Mouse (Mus musculus) brain, embryonic 14.5 days (tissue): ENCODE data around the gene Parp3. TPM values are rescaled to one million over a fixed set of nuclear protein-coding genes. Genes with fewer than 3 reads are reported as not detected.
A peak's percentile ranks its signal among the peaks of the same experiment; 100 is the strongest.

ENCODE experiments used
- DNase-seq: peaks from one replicate; pipeline ENCODE4 v3.0.0-alpha.2; 2011; ENCODE audit warnings: low read depth
- CTCF ChIP-seq: fragments of 200-500 bp; IDR thresholded peaks from 2 replicates; pipeline ENCODE4 v1.5.1; 2012; ENCODE audit warnings: inconsistent platforms, mild to moderate bottlenecking, moderate library complexity, borderline replicate concordance; ENCODE audit not compliant: insufficient read depth, insufficient read length; ENCODE audit errors: extremely low read depth
- POLR2A ChIP-seq: fragments of 200-500 bp; IDR thresholded peaks from 2 replicates; pipeline ENCODE4 v1.6.1; 2012; ENCODE audit warnings: mild to moderate bottlenecking, inconsistent platforms, borderline replicate concordance; ENCODE audit not compliant: poor library complexity, insufficient read depth, insufficient read length, severe bottlenecking; ENCODE audit errors: extremely low read depth
- polyA plus RNA-seq: library from polyadenylated mRNA; depleted of rRNA; stranded (reverse); fragments of >200 nt; gene quantifications from 2 replicates; pipeline ENCODE4 v1.2.3, GENCODE M21; 2012

Gene Parp3
- polyA plus RNA-seq, 1 experiment: 1.4 TPM

DNA sequence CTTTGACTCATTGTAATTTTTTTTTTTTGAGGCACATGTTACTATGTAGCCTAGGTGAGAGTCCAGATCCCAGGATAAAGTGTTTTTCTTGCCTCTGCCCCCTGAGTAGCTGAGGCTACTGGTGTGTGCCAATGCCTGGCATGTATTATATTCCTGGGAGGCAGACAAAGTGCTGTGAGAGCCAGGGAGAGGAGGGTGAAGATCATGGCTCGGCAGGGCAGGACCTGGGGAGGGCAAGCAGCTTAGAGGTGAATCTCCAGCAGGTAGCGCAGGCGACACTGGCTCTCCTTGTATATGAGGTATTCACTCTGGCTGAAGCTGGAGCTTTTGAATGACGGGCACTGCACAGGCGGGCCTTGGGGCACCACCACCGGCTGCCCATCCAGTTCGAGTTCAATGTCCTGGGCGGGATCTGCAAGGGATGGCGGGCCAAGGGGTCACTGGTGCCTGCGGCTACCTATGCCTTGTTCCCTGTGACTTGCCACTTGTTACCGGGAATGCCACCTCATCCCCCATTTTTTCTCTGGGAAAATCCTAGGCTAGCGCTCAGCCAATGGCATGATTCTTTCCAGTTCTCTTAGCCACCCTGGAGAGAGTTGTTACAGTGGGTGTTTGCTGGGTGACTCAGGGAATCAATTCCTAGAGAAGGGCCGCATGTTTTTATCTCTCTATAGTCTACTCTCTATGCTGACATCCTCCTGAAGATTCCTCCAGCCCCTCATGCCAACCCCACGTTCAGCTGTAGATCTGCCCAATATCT is 5.6 kb downstream of the Parp3 start:
- TF ChIP-seq POLR2A (no peak), CTCF (no peak)
- no peak for DNase-seq

DNA sequence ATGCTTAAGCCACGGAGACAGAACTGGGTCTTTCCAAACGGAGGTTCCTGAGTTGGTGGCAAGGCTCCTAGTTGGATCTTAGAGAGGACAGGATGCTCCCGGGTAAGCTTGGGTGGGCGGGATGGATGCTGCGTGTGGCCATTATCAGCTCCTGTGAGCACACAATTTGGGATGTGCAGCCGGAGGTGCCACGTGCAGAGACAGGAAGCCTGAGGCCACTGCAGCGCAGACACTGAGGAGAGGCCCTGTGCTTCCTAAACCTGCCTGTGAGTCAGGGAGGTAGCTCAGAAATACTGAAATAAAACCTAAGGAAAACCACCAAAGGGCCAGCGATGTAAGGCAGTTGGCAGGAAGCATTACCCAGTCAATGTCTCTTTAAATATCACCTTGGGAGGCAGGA is 7.0 kb downstream of the Parp3 start:
- DNase-seq: no peak
- TF ChIP-seq CTCF (no peak), POLR2A (no peak)

DNA sequence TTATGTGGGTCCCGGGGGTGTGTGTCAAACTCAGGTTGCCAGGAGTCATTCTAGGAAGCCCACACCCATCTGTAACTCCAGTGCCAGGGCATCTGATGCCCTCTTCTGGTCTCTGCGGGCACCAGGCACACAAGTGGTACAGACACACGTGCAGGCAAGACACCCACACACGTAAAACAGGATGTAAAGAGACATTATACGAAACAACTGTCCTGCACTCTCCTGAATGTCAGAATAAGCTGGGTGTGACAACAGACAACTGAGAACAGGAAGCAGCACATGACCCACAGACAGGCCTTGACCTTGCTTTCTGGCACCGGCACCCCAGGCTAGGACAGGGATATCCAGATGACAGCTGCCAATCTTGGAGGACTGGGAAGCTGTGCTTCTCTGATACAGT is 7.4 kb downstream of the Parp3 start:
- DNase-seq: no peak
- TF ChIP-seq POLR2A (no peak), CTCF (no peak)

GRCm38 (mm10) chr9:106467746-106468145 is 9.0 kb downstream of the Parp3 start:
- DNase-seq: no peak
- no peak for TF ChIP-seq CTCF
- no peak for TF ChIP-seq POLR2A

- DNase-seq: no peak
- TF ChIP-seq POLR2A (no peak), CTCF (no peak)
Measured at GRCm38 (mm10) chr9:106466721-106467120, 10.0 kb downstream of the Parp3 start.

DNA sequence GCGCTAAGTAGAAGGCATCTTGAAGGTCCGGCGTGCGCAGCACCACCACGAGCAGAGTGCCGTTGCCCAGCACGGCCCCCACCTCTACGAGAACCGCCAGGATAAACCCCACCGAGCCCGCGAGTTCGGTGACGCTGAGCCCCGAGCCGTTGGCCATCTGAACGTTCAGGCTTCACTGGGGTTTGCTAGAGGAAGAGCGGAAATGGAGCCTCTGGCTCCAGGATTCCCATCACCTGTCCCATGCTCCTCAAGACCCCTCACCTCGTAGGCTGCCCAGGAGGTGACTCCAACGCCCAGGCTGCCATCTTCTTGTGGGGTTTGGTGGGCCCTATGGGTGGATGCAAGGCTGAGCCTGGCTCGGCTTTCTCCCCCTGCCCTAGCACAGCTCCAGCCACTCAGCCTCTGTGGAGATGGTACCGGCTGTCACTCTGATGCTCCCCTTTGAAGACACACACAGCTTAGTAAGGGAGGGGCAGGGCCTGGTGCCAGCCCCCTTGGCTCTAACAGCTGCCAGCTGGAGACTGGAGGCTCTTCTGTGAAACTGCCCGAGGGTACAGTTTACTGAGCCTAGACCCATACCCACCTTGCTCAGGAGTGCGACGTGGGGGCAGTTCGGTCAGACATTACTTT is 11.1 kb downstream of the Parp3 start, which contains the start of gene Gpr62:
TSS of gene Gpr62 (minus strand) at position 368 of the 630 bp plus-strand sequence.
- TF ChIP-seq POLR2A (no peak), CTCF (no peak)
- DNase-seq: peak; percentile 86

- TF ChIP-seq CTCF (no peak), POLR2A (no peak)
- DNase-seq: peak; percentile 89
Measured at GRCm38 (mm10) chr9:106464751-106465541, 11.8 kb downstream of the Parp3 start.

DNA sequence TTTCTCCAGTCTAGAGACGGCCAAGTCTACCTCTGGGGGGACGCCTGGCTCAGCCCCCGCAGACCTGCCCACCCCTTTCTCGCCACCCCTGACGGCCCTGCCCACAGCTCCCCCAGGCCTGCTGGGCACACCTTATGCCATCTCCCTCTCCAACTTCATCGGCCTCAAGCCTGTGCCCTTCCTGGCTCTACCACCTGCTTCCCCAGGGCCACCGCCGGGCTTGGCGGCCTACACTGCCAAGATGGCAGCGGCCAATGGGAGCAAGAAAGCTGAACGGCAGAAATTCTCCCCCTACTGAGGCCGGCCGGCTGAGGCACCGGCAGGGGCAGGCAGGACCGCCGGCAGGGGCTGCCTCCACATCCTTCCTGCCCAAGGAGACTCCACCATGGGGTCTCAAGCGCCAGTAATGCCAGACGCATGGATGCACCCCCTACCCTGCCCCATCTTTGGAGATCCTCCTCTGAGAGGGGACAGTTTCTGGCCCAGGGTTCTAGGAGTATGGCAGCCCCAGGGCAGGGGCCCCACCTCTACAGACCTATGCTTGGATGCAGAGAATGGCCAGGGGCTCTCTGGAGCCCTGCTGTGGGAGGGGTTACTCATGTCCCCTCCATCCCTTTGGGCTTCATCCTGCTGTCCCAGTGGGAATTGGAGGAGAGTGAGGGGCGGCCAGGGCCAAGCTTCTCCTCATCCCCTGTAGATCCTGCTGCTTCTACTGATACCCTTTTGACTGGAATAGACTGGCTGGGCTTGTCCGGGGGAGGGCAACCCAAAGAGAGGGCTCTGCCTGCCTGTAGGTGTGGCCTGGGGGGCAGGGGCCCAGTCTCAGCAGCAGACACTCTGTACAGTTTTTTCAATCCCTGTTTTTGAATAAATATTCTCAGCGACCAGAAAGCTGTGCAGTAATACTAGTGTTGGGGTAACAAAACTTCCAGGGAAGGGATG is 13.4 kb downstream of the Parp3 start:
- DNase-seq: no peak
- TF ChIP-seq CTCF (no peak), POLR2A (no peak)

DNA sequence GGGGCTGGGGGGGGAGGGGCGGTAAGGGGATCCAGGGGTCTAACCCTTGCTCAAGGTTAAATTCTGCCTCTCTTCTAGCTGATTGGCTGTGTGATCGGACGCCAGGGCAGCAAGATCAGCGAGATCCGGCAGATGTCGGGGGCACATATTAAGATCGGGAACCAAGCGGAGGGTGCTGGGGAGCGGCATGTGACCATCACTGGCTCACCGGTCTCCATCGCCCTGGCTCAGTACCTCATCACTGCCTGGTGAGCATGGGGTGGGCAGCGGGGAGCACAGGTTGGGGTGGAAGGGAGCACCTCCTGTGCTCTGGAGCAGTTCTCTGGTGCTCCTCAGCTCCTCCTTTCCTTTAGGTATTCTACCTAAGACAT is 14.3 kb downstream of the Parp3 start:
- no peak for TF ChIP-seq POLR2A
- no peak for TF ChIP-seq CTCF
- DNase-seq: no peak

- DNase-seq: no peak
- TF ChIP-seq POLR2A (no peak), CTCF (no peak)
Measured at GRCm38 (mm10) chr9:106461641-106462429, 14.9 kb downstream of the Parp3 start.
